Mouse (Mus musculus) olfactory bulb, adult 2 months (tissue): ENCODE measurements around the gene Slit3. TPM values are rescaled to one million over a fixed set of nuclear protein-coding genes. Genes with fewer than 3 reads are reported as not detected.

ENCODE experiments used
- H3K27ac ChIP-seq: fragments of 200-500 bp; 2 replicates; pipeline ENCODE4 v1.5.1; 2012; ENCODE audit warnings: low read depth, low read length; ENCODE audit not compliant: insufficient read depth
- H3K4me1 ChIP-seq: fragments of 200-500 bp; 2 replicates; pipeline ENCODE4 v1.6.1; 2012; ENCODE audit warnings: low read length; ENCODE audit not compliant: control insufficient read depth, insufficient read depth
- H3K4me3 ChIP-seq: fragments of 200-500 bp; 2 replicates; pipeline ENCODE4 v1.5.1; 2012; ENCODE audit warnings: mild to moderate bottlenecking, low read depth, low read length, moderate library complexity; ENCODE audit not compliant: insufficient read depth
- CTCF ChIP-seq: fragments of 200-500 bp; IDR thresholded peaks from 2 replicates; pipeline ENCODE4 v1.5.1; 2012; ENCODE audit warnings: low read depth, mild to moderate bottlenecking, low read length, moderate library complexity; ENCODE audit not compliant: insufficient read depth
- POLR2A ChIP-seq: fragments of 200-500 bp; IDR thresholded peaks from 2 replicates; pipeline ENCODE4 v1.6.1; 2012; ENCODE audit warnings: mild to moderate bottlenecking, low read depth, low read length, moderate library complexity; ENCODE audit not compliant: insufficient read depth
- WGBS: fragments of 180-500 bp; shearing (Covaris S2); methylation state at CpG from one replicate; pipeline ENCODE4 v1.1.7; 2018; 5-methylcytosine and 5-hydroxymethylcytosine counted together
- polyA plus RNA-seq: library from polyadenylated mRNA; stranded (reverse); fragments of >200 nt; gene quantifications from 2 replicates; pipeline ENCODE4 v1.2.4, GENCODE M21; 2012; ENCODE audit warnings: low replicate concordance; ENCODE audit not compliant: missing spikeins, insufficient read depth, insufficient read length

The Slit3 gene
- polyA plus RNA-seq, 1 experiment = not detected

DNA sequence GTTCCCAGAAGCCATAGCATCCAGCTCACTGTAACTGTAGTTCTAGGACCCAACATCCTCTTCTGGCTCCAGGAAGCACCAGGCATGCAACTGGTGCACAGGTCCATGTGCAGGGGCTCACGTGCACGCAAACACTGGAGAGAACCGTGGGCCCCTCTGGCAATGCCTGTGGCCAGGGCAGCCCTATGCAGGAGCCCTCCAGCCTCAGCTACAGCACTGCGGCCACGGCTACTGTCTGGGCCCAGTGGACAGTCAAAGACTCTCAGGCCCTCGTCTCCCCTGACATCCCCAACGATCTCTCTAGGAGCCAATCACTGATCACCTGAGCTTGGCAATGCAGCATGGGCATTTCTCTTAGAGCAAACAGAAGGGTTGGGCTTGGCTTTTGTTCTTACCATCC is 572.6 kb downstream of the Slit3 start:
- Histone ChIP-seq H3K4me3 (no peak overlapping the region), H3K4me1 (no peaks in the 10 kb centered on the region), H3K27ac (no peak overlapping the region)
- WGBS = 84% methylated on average over 7 of the region's 7 CpGs
- no peak for TF ChIP-seq POLR2A
- no peak for TF ChIP-seq CTCF

DNA sequence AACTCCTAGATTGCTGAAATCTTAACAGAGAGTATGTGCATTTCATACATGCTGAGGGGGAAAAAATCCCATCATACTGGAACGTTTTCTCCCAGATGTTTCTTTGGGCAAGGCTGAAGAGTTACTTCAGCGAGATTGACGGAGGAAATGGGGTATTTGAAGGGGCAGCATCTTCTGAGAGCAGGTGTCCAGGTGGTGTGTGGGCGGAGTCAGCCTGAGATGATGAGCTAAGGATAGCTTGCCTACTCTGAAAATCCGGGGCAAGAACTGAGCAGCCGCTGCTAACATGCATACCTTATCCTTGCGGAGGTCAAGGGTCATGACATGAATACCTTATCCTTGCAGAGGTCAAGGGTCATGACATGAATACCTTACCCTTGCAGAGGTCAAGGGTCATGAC is 576.5 kb downstream of the Slit3 start:
- no peaks in the 10 kb centered on the region for H3K4me1 ChIP-seq
- no peak overlapping the region for H3K27ac ChIP-seq
- no peak for TF ChIP-seq CTCF
- WGBS = 92% methylated on average over 7 of the region's 7 CpGs
- H3K4me3 ChIP-seq = no peak overlapping the region

DNA sequence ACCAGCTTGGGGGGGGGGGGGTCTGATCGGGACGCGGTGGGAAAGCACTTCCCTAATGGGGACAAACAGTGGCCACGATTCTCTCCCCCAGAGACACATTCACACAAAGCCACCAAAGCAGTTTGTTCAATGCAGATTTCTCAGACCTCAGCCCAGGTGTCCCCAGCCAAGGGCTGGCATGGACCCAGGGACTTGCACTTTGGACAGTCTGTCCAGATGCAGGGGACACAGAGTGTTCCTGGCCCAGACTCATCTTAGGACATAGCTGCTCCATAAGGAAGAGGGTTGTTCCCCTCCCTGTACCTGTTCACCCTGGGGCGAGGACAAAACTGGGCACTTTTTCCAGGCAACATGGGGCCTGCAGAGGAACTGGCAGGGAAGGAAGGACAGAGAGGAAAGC is 577.9 kb downstream of the Slit3 start:
- WGBS = 74% methylated on average over 5 of the region's 5 CpGs
- TF ChIP-seq POLR2A (no peak), CTCF (no peak)
- Histone ChIP-seq H3K27ac (no peak overlapping the region), H3K4me1 (no peaks in the 10 kb centered on the region), H3K4me3 (no peak overlapping the region)

DNA sequence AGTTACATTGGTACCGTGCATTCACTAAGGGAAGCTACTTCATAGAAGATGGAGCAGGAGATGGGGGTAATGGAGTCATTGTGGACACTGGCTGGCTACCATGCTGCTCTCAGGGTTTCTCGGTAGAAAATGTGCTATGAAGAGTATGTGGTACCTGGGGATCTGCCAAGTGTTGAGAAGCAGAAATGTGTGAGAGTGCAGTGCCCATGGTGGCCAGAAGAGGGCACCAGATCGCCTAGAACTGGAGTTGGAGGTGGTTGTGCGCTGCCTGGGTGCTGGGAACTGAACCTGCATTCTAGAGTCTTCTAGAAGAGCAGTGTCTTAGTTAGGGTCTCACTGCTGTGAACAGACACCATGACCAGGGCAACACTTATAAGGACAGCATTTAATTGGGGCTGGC is 582.4 kb downstream of the Slit3 start:
- WGBS = 75% methylated on average over 4 of the region's 4 CpGs

DNA sequence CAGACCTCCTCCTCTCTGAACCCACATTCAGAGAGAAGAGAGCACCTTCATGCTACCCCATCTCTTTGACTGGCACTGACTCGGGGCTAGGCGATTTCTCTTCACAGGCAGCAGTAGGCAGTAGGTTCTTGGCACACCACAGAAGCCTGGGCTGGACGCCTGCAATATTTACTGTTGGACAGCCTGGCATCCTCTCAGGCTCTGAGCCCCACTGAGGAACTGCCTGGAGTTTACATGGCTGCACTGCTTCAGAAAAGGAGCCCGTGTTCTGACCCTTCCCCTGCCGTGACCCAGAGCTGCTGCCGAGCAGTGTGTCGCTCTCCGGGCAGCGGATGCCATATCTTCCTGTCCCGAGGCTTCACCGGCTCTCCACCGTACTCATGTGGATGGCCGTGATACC is 583.4 kb downstream of the Slit3 start:
- WGBS = 88% methylated on average over 13 of the region's 13 CpGs
- H3K4me1 ChIP-seq = no peaks in the 10 kb centered on the region
- H3K27ac ChIP-seq = no peak overlapping the region
- H3K4me3 ChIP-seq = no peak overlapping the region
- no peak for TF ChIP-seq POLR2A
- TF ChIP-seq CTCF = no peak

More for the DNA sequence above, 582.4 kb downstream of the Slit3 start:
- TF ChIP-seq POLR2A (no peak), CTCF (0 out of 2 replicates have a peak, but pooled peaks have one; percentile 10)
- no peak overlapping the region for H3K4me3 ChIP-seq
- no peak overlapping the region for H3K27ac ChIP-seq
- no peaks in the 10 kb centered on the region for H3K4me1 ChIP-seq

DNA sequence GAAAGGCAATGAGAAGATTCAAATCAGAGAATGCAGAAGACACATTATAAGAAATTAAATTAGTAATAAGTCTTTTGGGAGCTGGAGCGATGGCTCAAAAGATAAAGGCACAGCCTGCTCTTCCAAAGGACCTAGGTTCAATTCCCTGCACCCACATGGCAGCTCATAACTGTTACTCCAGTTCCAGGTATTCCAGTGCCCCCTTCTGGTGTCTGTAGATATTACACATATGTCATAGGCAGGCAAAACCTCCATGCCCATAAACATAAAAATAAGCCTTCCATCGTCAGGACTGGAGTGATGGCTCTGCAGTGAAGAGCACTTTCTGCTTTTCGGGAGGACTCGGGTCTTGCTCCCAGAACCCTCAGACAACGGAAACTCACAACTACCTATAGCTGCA is 583.9 kb downstream of the Slit3 start:
- no peak for TF ChIP-seq CTCF
- no peak for TF ChIP-seq POLR2A
- Histone ChIP-seq H3K4me3 (no peak overlapping the region), H3K4me1 (no peaks in the 10 kb centered on the region), H3K27ac (no peak overlapping the region)
- 98% methylated on average over 5 of the region's 5 CpGs for WGBS

DNA sequence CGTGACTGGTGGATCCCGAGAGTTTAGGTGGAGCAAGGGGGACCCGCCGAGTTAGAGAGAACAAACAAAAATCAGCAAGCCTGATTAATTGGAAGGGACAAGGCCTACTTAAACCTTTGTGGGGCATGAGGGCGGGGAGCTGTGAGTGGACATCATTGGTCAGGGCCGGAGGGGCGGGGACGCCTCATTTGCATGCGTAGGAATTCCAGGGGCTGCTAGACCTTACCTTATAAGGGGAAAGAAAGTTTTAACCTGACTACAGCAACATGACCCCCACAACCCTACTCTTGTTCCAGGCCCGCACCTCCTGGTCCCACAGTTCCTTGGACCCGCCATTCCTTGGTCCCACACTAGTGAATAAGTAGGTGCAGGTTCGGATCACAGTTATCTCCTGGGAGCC is 586.4 kb downstream of the Slit3 start:
- Histone ChIP-seq H3K4me3 (no peak overlapping the region), H3K27ac (no peak overlapping the region), H3K4me1 (no peaks in the 10 kb centered on the region)
- WGBS = 94% methylated on average over 12 of the region's 12 CpGs
- no peak for TF ChIP-seq POLR2A

DNA sequence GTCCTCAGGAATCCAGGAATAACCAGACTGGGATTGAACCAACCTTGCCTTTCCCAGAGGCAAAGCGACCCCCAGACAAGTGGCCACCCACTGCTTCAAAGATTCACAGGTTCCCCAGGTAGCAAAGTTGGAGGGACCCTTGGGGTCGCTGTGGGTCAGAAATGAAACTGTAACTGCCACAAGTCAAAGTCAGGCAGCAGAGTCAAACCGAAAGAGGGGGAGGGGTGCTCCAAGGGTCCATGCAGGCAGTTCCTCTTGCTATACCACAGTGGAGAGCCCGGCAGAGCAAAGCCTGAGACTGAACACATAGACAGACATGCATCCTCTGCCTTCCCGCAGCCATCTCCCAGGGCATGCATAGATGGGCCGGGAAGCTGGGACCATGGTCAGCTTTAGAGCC is 590.3 kb downstream of the Slit3 start:
- Histone ChIP-seq H3K4me1 (no peaks in the 10 kb centered on the region), H3K27ac (no peak overlapping the region), H3K4me3 (no peak overlapping the region)
- TF ChIP-seq CTCF = no peak
- no peak for TF ChIP-seq POLR2A
- 93% methylated on average over 6 of the region's 6 CpGs for WGBS

DNA sequence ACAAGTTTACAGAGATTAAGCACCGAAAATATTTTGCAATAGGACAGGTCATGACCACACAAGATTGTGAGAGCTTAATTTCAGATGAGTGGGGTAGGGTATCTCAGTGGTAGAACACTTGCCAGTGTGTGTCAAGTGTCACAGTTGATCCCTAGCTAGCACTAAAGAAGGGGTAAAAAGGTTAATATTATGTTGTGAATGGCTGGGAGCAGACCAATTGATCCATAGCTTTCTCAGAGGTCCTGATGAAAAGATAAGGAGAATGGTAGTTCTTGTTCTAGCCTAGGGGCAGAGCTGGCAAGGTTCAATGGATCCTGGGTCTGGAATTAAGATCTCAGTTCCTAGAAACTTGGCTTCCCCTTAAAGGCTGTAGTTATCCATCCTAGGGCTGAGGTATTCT is 597.9 kb downstream of the Slit3 start:
- TF ChIP-seq CTCF = no peak
- TF ChIP-seq POLR2A = no peak
- H3K4me3 ChIP-seq = no peak overlapping the region
- no peak overlapping the region for H3K27ac ChIP-seq
- H3K4me1 ChIP-seq = no peaks in the 10 kb centered on the region
- WGBS = 75% methylated on average over 1 of the region's 1 CpGs

DNA sequence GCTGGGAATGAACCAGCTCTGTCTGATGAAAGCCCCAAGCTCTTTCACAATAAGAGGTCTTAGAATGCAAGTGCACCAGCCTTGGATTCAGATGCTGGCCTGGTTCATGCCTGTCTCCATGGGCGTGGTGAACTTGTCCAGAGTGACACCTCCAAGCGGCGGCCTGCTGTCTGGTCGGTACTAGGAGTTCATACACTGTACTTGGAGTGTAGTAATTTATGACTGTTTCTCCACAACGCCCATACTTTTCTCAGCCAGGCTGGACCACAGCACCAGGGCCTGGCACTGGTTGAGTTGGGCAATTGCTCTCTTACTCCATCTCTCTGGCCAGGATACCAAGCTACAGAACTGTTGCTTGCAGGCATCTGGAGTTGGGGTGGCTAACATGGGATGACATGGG is 602.9 kb downstream of the Slit3 start:
- TF ChIP-seq CTCF (no peak), POLR2A (no peak)
- Histone ChIP-seq H3K4me3 (no peak overlapping the region), H3K4me1 (no peaks in the 10 kb centered on the region), H3K27ac (no peak overlapping the region)
- WGBS = 82% methylated on average over 5 of the region's 5 CpGs
